Mouse (Mus musculus) small intestine, adult 2 months (tissue): ENCODE measurements at regions not wholly inside any gene's neighbourhood (a gene's known extent, or its start where the extent isn't known, plus 50 kb on each side); places are given as distances from the start of the nearest gene placed in this dataset.

Experiments used
- H3K27ac ChIP-seq: fragments of 200-500 bp; 2 replicates; pipeline ENCODE4 v1.5.1; 2012; ENCODE audit warnings: low read depth, low read length, control low read depth, inconsistent platforms; ENCODE audit not compliant: insufficient read depth
- H3K27me3 ChIP-seq: fragments of 200-500 bp; 2 replicates; pipeline ENCODE4 v1.6.1; 2012; ENCODE audit warnings: mild to moderate bottlenecking, moderate library complexity, low read length, inconsistent platforms; ENCODE audit not compliant: control insufficient read depth, insufficient read depth
- H3K36me3 ChIP-seq: fragments of 200-500 bp; 2 replicates; pipeline ENCODE4 v1.6.1; 2012; ENCODE audit warnings: mild to moderate bottlenecking, low read length, control low read depth, inconsistent platforms; ENCODE audit not compliant: control insufficient read depth, insufficient read depth
- H3K4me1 ChIP-seq: fragments of 200-500 bp; 2 replicates; pipeline ENCODE4 v1.6.1; 2012; ENCODE audit warnings: low read length, inconsistent platforms, mixed read lengths; ENCODE audit not compliant: control insufficient read depth, insufficient read depth, insufficient read length
- H3K4me3 ChIP-seq: fragments of 200-500 bp; 2 replicates; pipeline ENCODE4 v1.5.1; 2012; ENCODE audit warnings: low read depth, mild to moderate bottlenecking, control low read depth, inconsistent platforms, low read length, moderate library complexity
- CTCF ChIP-seq: fragments of 200-500 bp; IDR thresholded peaks from 2 replicates; pipeline ENCODE4 v1.5.1; 2012; ENCODE audit warnings: low read depth, mild to moderate bottlenecking, control low read depth, inconsistent platforms, low read length, moderate library complexity, mixed read lengths; ENCODE audit not compliant: insufficient replicate concordance, insufficient read length; ENCODE audit errors: extremely low read depth
- POLR2A ChIP-seq: fragments of 200-500 bp; IDR thresholded peaks from 2 replicates; pipeline ENCODE4 v1.6.1; 2012; ENCODE audit warnings: low read depth, mild to moderate bottlenecking, control low read depth, inconsistent platforms, low read length, moderate library complexity
- WGBS: fragments of 180-500 bp; shearing (Covaris S2); methylation state at CpG from one replicate; pipeline ENCODE4 v1.1.7; 2018; 5-methylcytosine and 5-hydroxymethylcytosine counted together

GRCm38 (mm10) chr8:127662776-127663499 is 599.2 kb downstream of the Pard3 start:
- Histone ChIP-seq H3K4me3 (no peak overlapping the region), H3K4me1 (no peaks in the 10 kb centered on the region), H3K36me3 (no peaks in the 10 kb centered on the region), H3K27ac (no peak overlapping the region), H3K27me3 (no peaks in the 10 kb centered on the region)
- TF ChIP-seq CTCF = no peak
- TF ChIP-seq POLR2A = no peak
- 92% methylated on average over 2 of the region's 2 CpGs for WGBS

GRCm38 (mm10) chr8:127666606-127667005 is 602.9 kb downstream of the Pard3 start:
- Histone ChIP-seq H3K27ac (no peak overlapping the region), H3K27me3 (no peaks in the 10 kb centered on the region), H3K36me3 (no peaks in the 10 kb centered on the region), H3K4me3 (no peak overlapping the region), H3K4me1 (no peaks in the 10 kb centered on the region)
- 50% methylated on average over 2 of the region's 2 CpGs for WGBS
- no peak for TF ChIP-seq POLR2A
- TF ChIP-seq CTCF = no peak

GRCm38 (mm10) chr8:127668991-127669390 is 605.3 kb downstream of the Pard3 start:
- 32% methylated on average over 2 of the region's 2 CpGs for WGBS
- Histone ChIP-seq H3K4me1 (no peaks in the 10 kb centered on the region), H3K27ac (no peak overlapping the region), H3K4me3 (no peak overlapping the region), H3K27me3 (no peaks in the 10 kb centered on the region), H3K36me3 (no peaks in the 10 kb centered on the region)
- TF ChIP-seq CTCF (no peak), POLR2A (no peak)

- Histone ChIP-seq H3K36me3 (no peaks in the 10 kb centered on the region), H3K27ac (no peak overlapping the region), H3K27me3 (no peaks in the 10 kb centered on the region), H3K4me1 (peaks cover 2% of the 10 kb centered on the region; the same call in 1 of the 2 replicates), H3K4me3 (no peak overlapping the region)
- TF ChIP-seq POLR2A = no peak
- TF ChIP-seq CTCF = no peak
- WGBS = 70% methylated on average over 1 of the region's 1 CpGs
Observed at GRCm38 (mm10) chr8:127674063-127674462, 610.4 kb downstream of the Pard3 start.

GRCm38 (mm10) chr8:127675377-127675776 is 611.7 kb downstream of the Pard3 start:
- peaks cover 2% of the 10 kb centered on the region; the same call in 1 of the 2 replicates for H3K4me1 ChIP-seq
- no peak for TF ChIP-seq CTCF
- no peak for TF ChIP-seq POLR2A
- H3K4me3 ChIP-seq = no peak overlapping the region
- no peaks in the 10 kb centered on the region for H3K27me3 ChIP-seq
- H3K36me3 ChIP-seq = no peaks in the 10 kb centered on the region
- WGBS = 54% methylated on average over 4 of the region's 4 CpGs
- H3K27ac ChIP-seq = no peak overlapping the region

GRCm38 (mm10) chr8:127680205-127680604 is 616.5 kb downstream of the Pard3 start:
- 60% methylated on average over 3 of the region's 3 CpGs for WGBS
- peaks cover 2% of the 10 kb centered on the region; the same call in 1 of the 2 replicates for H3K4me1 ChIP-seq
- H3K36me3 ChIP-seq = no peaks in the 10 kb centered on the region
- no peak overlapping the region for H3K4me3 ChIP-seq
- TF ChIP-seq POLR2A = no peak
- no peak for TF ChIP-seq CTCF
- no peak overlapping the region for H3K27ac ChIP-seq
- no peaks in the 10 kb centered on the region for H3K27me3 ChIP-seq

- H3K36me3 ChIP-seq = no peaks in the 10 kb centered on the region
- no peak overlapping the region for H3K27ac ChIP-seq
- H3K27me3 ChIP-seq = no peaks in the 10 kb centered on the region
- H3K4me3 ChIP-seq = no peak overlapping the region
- 63% methylated on average over 5 of the region's 5 CpGs for WGBS
- H3K4me1 ChIP-seq = no peaks in the 10 kb centered on the region
- TF ChIP-seq POLR2A (no peak), CTCF (no peak)
Observed at GRCm38 (mm10) chr8:127684213-127684612, 620.5 kb downstream of the Pard3 start.
